Mouse (Mus musculus) MEL (cell line): ENCODE measurements at regions not wholly inside any gene's neighbourhood (a gene's known extent, or its start where the extent isn't known, plus 50 kb on each side); places are given as distances from the start of the nearest gene placed in this dataset.

Source experiments
- DNase-seq: peaks from one replicate; pipeline ENCODE4 v3.0.0; 2011; ENCODE audit warnings: low read depth, low spot score
- H3K27ac ChIP-seq: 2 replicates; pipeline ENCODE4 v1.5.1; 2012; ENCODE audit warnings: low read depth, mild to moderate bottlenecking, control low read depth, low read length, moderate library complexity; ENCODE audit not compliant: control insufficient read depth
- H3K27me3 ChIP-seq, 2 experiments: fragments of 150-350 bp in 1 of 2; sonication (generic) in 1 of 2; 2 replicates each; pipeline ENCODE4 v1.6.1; 2012; ENCODE audit warnings: low read length in 2 of 2, mild to moderate bottlenecking in 2 of 2, improper control_type of control experiment in 1 of 2, moderate library complexity in 1 of 2; ENCODE audit not compliant: insufficient read depth in 2 of 2, control insufficient read depth in 1 of 2
- H3K36me3 ChIP-seq, 2 experiments: 2 replicates each; pipeline ENCODE4 v1.6.1; 2012 to 2014; ENCODE audit warnings: low read length in 2 of 2, improper control_type of control experiment in 1 of 2, inconsistent platforms in 1 of 2, mild to moderate bottlenecking in 1 of 2; ENCODE audit not compliant: insufficient read depth in 2 of 2, control insufficient read depth in 1 of 2
- H3K4me1 ChIP-seq, 2 experiments: fragments of 150-350 bp in 1 of 2; sonication (generic) in 1 of 2; 2 replicates each; pipeline ENCODE4 v1.6.1; 2012; ENCODE audit warnings: low read length in 2 of 2, improper control_type of control experiment in 1 of 2, mild to moderate bottlenecking in 1 of 2; ENCODE audit not compliant: insufficient read depth in 2 of 2, control insufficient read depth in 1 of 2
- H3K4me3 ChIP-seq, 2 experiments: fragments of 150-350 bp in 1 of 2; sonication (generic) in 1 of 2; 2 replicates each; pipeline ENCODE4 v1.5.1; 2012; ENCODE audit warnings: low read depth in 2 of 2, low read length in 2 of 2, mild to moderate bottlenecking in 2 of 2, moderate library complexity in 2 of 2, control low read depth in 1 of 2, improper control_type of control experiment in 1 of 2; ENCODE audit not compliant: control insufficient read depth in 1 of 2, insufficient read depth in 1 of 2
- H3K79me2 ChIP-seq: 2 replicates; pipeline ENCODE4 v1.6.1; 2012; ENCODE audit warnings: mild to moderate bottlenecking, low read length, moderate library complexity; ENCODE audit not compliant: control insufficient read depth, poor library complexity, insufficient read depth
- H3K9ac ChIP-seq: 2 replicates; pipeline ENCODE4 v1.6.1; 2012; ENCODE audit warnings: low read depth, mild to moderate bottlenecking, control low read depth, low read length, moderate library complexity; ENCODE audit not compliant: control insufficient read depth, poor library complexity, severe bottlenecking
- H3K9me3 ChIP-seq: fragments of 150-350 bp; sonication (generic); replicated peaks from 2 replicates; pipeline ENCODE4 v1.6.1; 2012; ENCODE audit warnings: mild to moderate bottlenecking, low read length, improper control_type of control experiment, moderate library complexity; ENCODE audit not compliant: insufficient read depth
- CHD1 ChIP-seq: IDR thresholded peaks from 2 replicates; pipeline ENCODE4 v1.6.1; 2012; ENCODE audit warnings: low read depth, mild to moderate bottlenecking, inconsistent platforms, low read length, improper control_type of control experiment
- CTCF ChIP-seq, 3 experiments: IDR thresholded peaks in 2 of 3; conservative IDR thresholded peaks in 1 of 3; 2 replicates each; pipeline ENCODE4 v1.5.1; 2011 to 2012; ENCODE audit warnings: low read length in 3 of 3, low read depth in 2 of 3, mild to moderate bottlenecking in 2 of 3, improper control_type of control experiment in 1 of 3, inconsistent platforms in 1 of 3, mixed read lengths in 1 of 3, moderate library complexity in 1 of 3; ENCODE audit not compliant: control insufficient read depth in 1 of 3, insufficient read depth in 1 of 3, poor library complexity in 1 of 3, severe bottlenecking in 1 of 3
- ELF1 ChIP-seq: IDR thresholded peaks from 2 replicates; pipeline ENCODE4 v1.6.1; 2014; ENCODE audit warnings: low read depth, mild to moderate bottlenecking, inconsistent platforms, low read length, improper control_type of control experiment, moderate library complexity
- EP300 ChIP-seq, 2 experiments: IDR thresholded peaks; 2 replicates each; pipeline ENCODE4 v1.6.1; 2011; ENCODE audit warnings: improper control_type of control experiment in 2 of 2, low read length in 2 of 2, low read depth in 1 of 2, mild to moderate bottlenecking in 1 of 2
- GATA1 ChIP-seq: IDR thresholded peaks from 2 replicates; pipeline ENCODE4 v1.6.1; 2011; ENCODE audit warnings: low read depth, low read length, improper control_type of control experiment
- HCFC1 ChIP-seq: IDR thresholded peaks from 2 replicates; pipeline ENCODE4 v1.6.1; 2012; ENCODE audit warnings: low read depth, mild to moderate bottlenecking, inconsistent platforms, low read length, improper control_type of control experiment, moderate library complexity
- JUND ChIP-seq: IDR thresholded peaks from 2 replicates; pipeline ENCODE4 v1.6.1; 2011; ENCODE audit warnings: low read depth, mild to moderate bottlenecking, improper control_type of control experiment, low read length
- MAFK ChIP-seq: IDR thresholded peaks from 2 replicates; pipeline ENCODE4 v1.6.1; 2011; ENCODE audit warnings: low read depth, mild to moderate bottlenecking, low read length, improper control_type of control experiment, borderline replicate concordance
- MAX ChIP-seq: IDR thresholded peaks from 2 replicates; pipeline ENCODE4 v1.6.1; 2011; ENCODE audit warnings: low read length, improper control_type of control experiment
- NELFE ChIP-seq: IDR thresholded peaks from 2 replicates; pipeline ENCODE4 v1.6.1; 2011; ENCODE audit warnings: low read depth, low read length, improper control_type of control experiment
- POLR2AphosphoS5 ChIP-seq: IDR thresholded peaks from 2 replicates; pipeline ENCODE4 v1.6.1; 2012; ENCODE audit warnings: low read depth, borderline replicate concordance, mild to moderate bottlenecking, inconsistent platforms, low read length, moderate library complexity, mixed read lengths
- RAD21 ChIP-seq: IDR thresholded peaks from 2 replicates; pipeline ENCODE4 v1.6.1; 2011; ENCODE audit warnings: mild to moderate bottlenecking, low read depth, low read length, improper control_type of control experiment
- SIN3A ChIP-seq: IDR thresholded peaks from 2 replicates; pipeline ENCODE4 v1.6.1; 2012; ENCODE audit warnings: low read length, improper control_type of control experiment, inconsistent platforms
- TAL1 ChIP-seq: IDR thresholded peaks from 2 replicates; pipeline ENCODE4 v1.6.1; 2012; ENCODE audit warnings: mild to moderate bottlenecking, inconsistent platforms, low read length, moderate library complexity, mixed read lengths
- TCF12 ChIP-seq: IDR thresholded peaks from 2 replicates; pipeline ENCODE4 v1.6.1; 2014; ENCODE audit warnings: low read depth, mild to moderate bottlenecking, inconsistent platforms, low read length, improper control_type of control experiment, moderate library complexity
- ZC3H11A ChIP-seq: IDR thresholded peaks from 2 replicates; pipeline ENCODE4 v1.6.1; 2012; ENCODE audit warnings: low read depth, mild to moderate bottlenecking, inconsistent platforms, low read length, improper control_type of control experiment
- ZKSCAN1 ChIP-seq: IDR thresholded peaks from 2 replicates; pipeline ENCODE4 v1.6.1; 2012; ENCODE audit warnings: low read depth, mild to moderate bottlenecking, inconsistent platforms, low read length, improper control_type of control experiment, moderate library complexity
- ZMIZ1 ChIP-seq: IDR thresholded peaks from 2 replicates; pipeline ENCODE4 v1.6.1; 2012; ENCODE audit warnings: low read depth, mild to moderate bottlenecking, inconsistent platforms, low read length, improper control_type of control experiment, moderate library complexity

DNA sequence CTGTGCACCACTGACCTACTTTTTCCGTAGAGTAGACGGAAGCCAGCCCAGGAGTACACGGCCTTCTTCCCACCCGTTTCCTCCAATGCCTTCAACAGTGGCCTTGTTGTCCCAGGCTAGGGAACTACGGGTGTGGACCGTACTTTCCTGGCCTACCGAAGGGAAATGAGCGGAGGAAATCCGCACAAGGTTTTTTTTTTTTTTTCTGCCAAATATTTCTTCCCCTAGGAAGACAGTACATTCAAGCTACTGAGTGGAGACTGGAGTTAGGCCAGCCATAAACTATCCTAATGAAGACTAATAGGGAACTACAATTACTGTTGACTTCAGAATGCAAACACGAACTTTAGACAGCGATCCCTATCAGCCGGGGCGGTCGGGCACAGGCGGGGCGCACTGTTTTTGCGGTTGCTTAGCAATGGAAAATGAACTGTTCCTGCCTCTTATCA, 177.3 kb downstream of the Ttc8 start:
- peak; percentile 67 for DNase-seq
- Histone ChIP-seq H3K9ac (no peak overlapping the region), H3K4me3 (no peak overlapping the region), H3K79me2 (no peaks in the 10 kb centered on the region), H3K36me3 (peaks cover 0 to 6% of the 10 kb centered on the region in 2 experiments; a peak in 2 of 4 replicates), H3K27me3 (no peaks in the 10 kb centered on the region), H3K27ac (no peak overlapping the region), H3K9me3 (no peaks in the 10 kb centered on the region), H3K4me1 (peaks cover 0 to 10% of the 10 kb centered on the region in 2 experiments; a peak in 2 of 4 replicates)
- no peak for TF ChIP-seq POLR2AphosphoS5
- no peak for TF ChIP-seq ZKSCAN1
- TF ChIP-seq TCF12 = no peak
- TF ChIP-seq EP300 (IDR thresholded peaks at IDR 0.05; ENCODE audit: low read depth in 1 of 2, low read length in 2 of 2) = 0 out of 4 replicates have a peak, but pooled peaks have one; percentile 17 to 35
- TF ChIP-seq GATA1 = peak; percentile 44; the same call in 1 of the 2 replicates

DNA sequence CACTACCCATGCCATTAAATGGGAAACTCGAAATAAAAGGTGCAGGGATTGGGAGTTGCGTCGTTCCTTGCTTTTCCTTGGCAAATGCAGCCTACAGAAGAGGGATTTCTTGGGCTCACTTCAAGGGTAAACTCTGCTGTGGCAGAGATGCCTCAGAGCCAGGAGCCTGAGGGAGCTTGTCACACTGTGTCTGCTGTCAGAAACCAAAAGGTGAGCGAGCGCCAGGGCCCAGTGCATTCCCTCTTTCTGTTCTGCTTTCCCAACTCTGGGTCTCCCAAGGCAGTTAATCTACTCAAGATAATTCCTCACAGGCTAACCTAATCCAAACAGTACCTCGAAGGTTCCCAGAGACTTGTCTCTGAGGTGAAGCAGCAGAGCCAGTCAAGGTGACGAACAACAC, 179.5 kb downstream of the Ttc8 start:
- H3K36me3 ChIP-seq = peaks cover 0 to 6% of the 10 kb centered on the region in 2 experiments; a peak in 2 of 4 replicates
- H3K9me3 ChIP-seq = no peaks in the 10 kb centered on the region
- no peak overlapping the region for H3K27ac ChIP-seq
- no peak overlapping the region for H3K4me3 ChIP-seq
- DNase-seq = no peak
- no peaks in the 10 kb centered on the region for H3K27me3 ChIP-seq
- no peaks in the 10 kb centered on the region for H3K79me2 ChIP-seq
- H3K4me1 ChIP-seq = peaks cover 0 to 10% of the 10 kb centered on the region in 2 experiments; a peak in 2 of 4 replicates
- TF ChIP-seq HCFC1 (no peak), RAD21 (no peak), TAL1 (no peak), ZKSCAN1 (no peak), EP300 (IDR thresholded peaks at IDR 0.05; ENCODE audit: low read depth in 1 of 2, low read length in 2 of 2) (no peak), CHD1 (no peak), NELFE (no peak), ELF1 (no peak), ZC3H11A (no peak), GATA1 (no peak), POLR2AphosphoS5 (no peak), MAFK (no peak), SIN3A (no peak), JUND (no peak), CTCF (IDR thresholded peaks at IDR 0.05 in 2 of 3, conservative IDR thresholded peaks at IDR 0.05 in 1 of 3; ENCODE audit: control insufficient read depth in 1 of 3, insufficient read depth in 1 of 3, low read depth in 2 of 3, low read length in 3 of 3, poor library complexity in 1 of 3, severe bottlenecking in 1 of 3) (no peak), ZMIZ1 (no peak), MAX (no peak)
- no peak overlapping the region for H3K9ac ChIP-seq
